Mouse (Mus musculus) midbrain, embryonic 16.5 days (tissue): Measurements from ENCODE around the gene Atp8a1. TPM values are rescaled to one million over a fixed set of nuclear protein-coding genes. Genes with fewer than 3 reads are reported as not detected.
"Not testable (repeated sequence)": the region's sequence is repeated elsewhere in the genome, so short reads cannot be mapped to it uniquely, and the experiment has no call there.

Source experiments
- ATAC-seq: fragments of 200-750 bp; cut with Nextera tagmentation; 2 replicates; pipeline ENCODE4 v1.8.0; 2017; ENCODE audit warnings: moderate TSS enrichment
- H3K27ac ChIP-seq: fragments of 300-500 bp; sonication (generic); 2 replicates; pipeline ENCODE4 v1.5.1; 2014; ENCODE audit warnings: mild to moderate bottlenecking, low read length, mixed read lengths
- H3K27me3 ChIP-seq: fragments of 300-500 bp; sonication (generic); 2 replicates; pipeline ENCODE4 v1.6.1; 2014; ENCODE audit warnings: low read depth, low read length, mixed read lengths; ENCODE audit not compliant: control insufficient read depth, insufficient read depth
- H3K36me3 ChIP-seq: fragments of 300-500 bp; sonication (generic); 2 replicates; pipeline ENCODE4 v1.6.1; 2014; ENCODE audit warnings: mild to moderate bottlenecking, low read length, moderate library complexity, mixed read lengths; ENCODE audit not compliant: control insufficient read depth, insufficient read depth
- H3K4me1 ChIP-seq: fragments of 300-500 bp; sonication (generic); 2 replicates; pipeline ENCODE4 v1.6.1; 2014; ENCODE audit warnings: mild to moderate bottlenecking, low read length, mixed read lengths; ENCODE audit not compliant: control insufficient read depth, insufficient read depth
- H3K4me2 ChIP-seq: fragments of 300-500 bp; sonication (generic); 2 replicates; pipeline ENCODE4 v1.6.1; 2014; ENCODE audit warnings: mild to moderate bottlenecking, low read length, mixed read lengths
- H3K4me3 ChIP-seq: fragments of 300-500 bp; sonication (generic); 2 replicates; pipeline ENCODE4 v1.5.1; 2014; ENCODE audit warnings: low read depth, mild to moderate bottlenecking, low read length, moderate library complexity, mixed read lengths
- H3K9ac ChIP-seq: fragments of 300-500 bp; sonication (generic); 2 replicates; pipeline ENCODE4 v1.6.1; 2014; ENCODE audit warnings: low read depth, low read length, mixed read lengths
- H3K9me3 ChIP-seq: fragments of 300-500 bp; sonication (generic); replicated peaks from 2 replicates; pipeline ENCODE4 v1.6.1; 2014; ENCODE audit warnings: mild to moderate bottlenecking, low read length, mixed read lengths; ENCODE audit not compliant: control insufficient read depth, poor library complexity, severe bottlenecking
- WGBS: fragments of 180-500 bp; shearing (Covaris S2); extraction: QIAGEN DNeasy Blood & Tissue Kit; methylation state at CpG from one replicate; pipeline ENCODE4 v1.1.7; 2014; 5-methylcytosine and 5-hydroxymethylcytosine counted together
- polyA plus RNA-seq: library from polyadenylated mRNA; unstranded; fragments of >200 nt; fragmentation: Nextera tagmentation; extraction: Ambion mirVana; gene quantifications from 2 replicates; pipeline ENCODE4 v1.2.1, GENCODE M21; 2015

The Atp8a1 gene
- polyA plus RNA-seq, 1 experiment from 2014 or later: 53.6 TPM

GRCm38 (mm10) chr5:67819451-67819850 is 27.8 kb downstream of the Atp8a1 start:
- Histone ChIP-seq H3K27ac (no peak overlapping the region), H3K9ac (no peak overlapping the region), H3K9me3 (no peaks in the 10 kb centered on the region), H3K27me3 (no peaks in the 10 kb centered on the region), H3K4me2 (no peak overlapping the region), H3K36me3 (no peaks in the 10 kb centered on the region), H3K4me1 (no peaks in the 10 kb centered on the region; the same call in 1 of the 2 replicates), H3K4me3 (no peak overlapping the region)
- no peak for ATAC-seq
- WGBS: 84% methylated on average over 5 of the region's 5 CpGs

- Histone ChIP-seq H3K4me1 (no peaks in the 10 kb centered on the region), H3K27ac (no peak overlapping the region), H3K36me3 (0 out of 2 replicates have a peak, but pooled peaks cover 2% of the 10 kb centered on the region), H3K27me3 (no peaks in the 10 kb centered on the region), H3K9me3 (no peaks in the 10 kb centered on the region), H3K4me2 (no peak overlapping the region), H3K9ac (no peak overlapping the region), H3K4me3 (no peak overlapping the region)
- ATAC-seq: no peak
- WGBS: 75% methylated on average over 16 of the region's 16 CpGs
Measured at GRCm38 (mm10) chr5:67815572-67816325, 31.5 kb downstream of the Atp8a1 start.

- WGBS: 87% methylated on average over 5 of the region's 8 CpGs
- H3K9ac ChIP-seq, H3K4me2 ChIP-seq, H3K4me1 ChIP-seq, H3K36me3 ChIP-seq, H3K4me3 ChIP-seq, H3K27me3 ChIP-seq, ATAC-seq, H3K27ac ChIP-seq, H3K9me3 ChIP-seq: not testable (repeated sequence)
Measured at GRCm38 (mm10) chr5:67815060-67815459, 32.2 kb downstream of the Atp8a1 start.

GRCm38 (mm10) chr5:67814437-67814965 is 32.7 kb downstream of the Atp8a1 start:
- no peaks in the 10 kb centered on the region for H3K27me3 ChIP-seq
- no peak overlapping the region for H3K27ac ChIP-seq
- no peak overlapping the region for H3K4me3 ChIP-seq
- H3K4me2 ChIP-seq: no peak overlapping the region
- 94% methylated on average over 7 of the region's 7 CpGs for WGBS
- H3K9me3 ChIP-seq: no peaks in the 10 kb centered on the region
- no peak overlapping the region for H3K9ac ChIP-seq
- no peak for ATAC-seq
- peaks cover 6% of the 10 kb centered on the region; the same call in 1 of the 2 replicates for H3K36me3 ChIP-seq
- no peaks in the 10 kb centered on the region for H3K4me1 ChIP-seq

- WGBS: 95% methylated on average over 5 of the region's 5 CpGs
- Histone ChIP-seq H3K36me3 (peaks cover 6% of the 10 kb centered on the region; the same call in 1 of the 2 replicates), H3K4me2 (no peak overlapping the region), H3K27ac (no peak overlapping the region), H3K4me1 (no peaks in the 10 kb centered on the region), H3K4me3 (no peak overlapping the region), H3K9me3 (no peaks in the 10 kb centered on the region), H3K27me3 (no peaks in the 10 kb centered on the region), H3K9ac (no peak overlapping the region)
- ATAC-seq: no peak
Measured at GRCm38 (mm10) chr5:67813334-67813733, 33.9 kb downstream of the Atp8a1 start.

- Histone ChIP-seq H3K9ac (no peak overlapping the region), H3K4me3 (no peak overlapping the region), H3K36me3 (0 out of 2 replicates have a peak, but pooled peaks cover 2% of the 10 kb centered on the region), H3K9me3 (no peaks in the 10 kb centered on the region), H3K27ac (no peak overlapping the region), H3K27me3 (no peaks in the 10 kb centered on the region), H3K4me1 (0 out of 2 replicates have a peak, but pooled peaks cover under 1% of the 10 kb centered on the region), H3K4me2 (no peak overlapping the region)
- WGBS: 89% methylated on average over 17 of the region's 17 CpGs
- no peak for ATAC-seq
Measured at GRCm38 (mm10) chr5:67802174-67803030, 44.8 kb downstream of the Atp8a1 start.

GRCm38 (mm10) chr5:67800801-67801200 is 46.4 kb downstream of the Atp8a1 start:
- WGBS: 65% methylated on average over 8 of the region's 8 CpGs
- no peak overlapping the region for H3K4me3 ChIP-seq

GRCm38 (mm10) chr5:67799785-67800184 is 47.4 kb downstream of the Atp8a1 start:
- no peaks in the 10 kb centered on the region for H3K9me3 ChIP-seq
- 0 out of 2 replicates have a peak, but pooled peaks cover 2% of the 10 kb centered on the region for H3K36me3 ChIP-seq
- no peak overlapping the region for H3K4me3 ChIP-seq
- H3K4me2 ChIP-seq: no peak overlapping the region
- WGBS: 81% methylated on average over 7 of the region's 7 CpGs
- ATAC-seq: no peak
- H3K4me1 ChIP-seq: 0 out of 2 replicates have a peak, but pooled peaks cover 5% of the 10 kb centered on the region
- H3K27ac ChIP-seq: no peak overlapping the region
- H3K27me3 ChIP-seq: no peaks in the 10 kb centered on the region
- no peak overlapping the region for H3K9ac ChIP-seq

More at GRCm38 (mm10) chr5:67800801-67801200, 46.4 kb downstream of the Atp8a1 start:
- H3K27ac ChIP-seq: no peak overlapping the region
- no peaks in the 10 kb centered on the region for H3K9me3 ChIP-seq
- no peak overlapping the region for H3K9ac ChIP-seq
- H3K4me1 ChIP-seq: 0 out of 2 replicates have a peak, but pooled peaks cover 5% of the 10 kb centered on the region
- H3K27me3 ChIP-seq: no peaks in the 10 kb centered on the region
- no peak for ATAC-seq
- no peak overlapping the region for H3K4me2 ChIP-seq
- 0 out of 2 replicates have a peak, but pooled peaks cover 2% of the 10 kb centered on the region for H3K36me3 ChIP-seq
